Mouse (Mus musculus) gastrocnemius, adult 18-20 months (tissue): ENCODE results near the gene Wars2. TPM values are rescaled to one million over a fixed set of nuclear protein-coding genes. Genes with fewer than 3 reads are reported as not detected.
A peak's percentile ranks its signal among the peaks of the same experiment; 100 is the strongest.

ENCODE experiments used
- DNase-seq: peaks from one replicate; pipeline ENCODE4 v3.0.0; 2021; ENCODE audit warnings: low spot score
- microRNA-seq: library from miRNA; unstranded; fragments of <30 nt; microRNA quantifications from one replicate; pipeline ENCODE4 v1.2.0, GENCODE M21; 2021
- total RNA-seq, 2 experiments: library from RNA; stranded (reverse); gene quantifications; 2 replicates each; pipeline ENCODE4 v1.2.3; 2021

Gene Wars2
- total RNA-seq, 2 experiments from 2014 or later, result 4.4 to 4.9 TPM

DNA sequence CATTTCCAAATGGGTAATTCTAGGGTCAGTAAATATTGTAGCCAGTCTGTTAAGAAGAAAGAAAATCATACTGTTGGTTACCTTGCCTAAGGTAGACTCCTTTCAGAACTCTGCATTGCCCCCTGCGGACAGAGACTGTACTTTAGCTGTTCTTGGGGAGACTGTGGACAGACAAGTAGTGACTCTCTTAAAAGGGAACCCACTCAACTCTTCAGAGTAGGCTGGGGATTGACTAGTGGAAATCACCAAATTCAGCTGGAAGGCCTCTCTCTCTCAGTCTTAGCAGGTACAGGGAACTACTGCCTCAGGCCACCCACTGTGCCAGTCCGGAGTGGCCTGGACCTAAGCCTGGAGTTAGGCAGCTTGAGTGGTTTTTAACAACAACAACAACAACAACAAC, 121.1 kb downstream of the Wars2 start:
- no peak for DNase-seq

GRCm38 (mm10) chr3:99263471-99263903, 122.6 kb downstream of the Wars2 start:
- peak; percentile 58 for DNase-seq

DNA sequence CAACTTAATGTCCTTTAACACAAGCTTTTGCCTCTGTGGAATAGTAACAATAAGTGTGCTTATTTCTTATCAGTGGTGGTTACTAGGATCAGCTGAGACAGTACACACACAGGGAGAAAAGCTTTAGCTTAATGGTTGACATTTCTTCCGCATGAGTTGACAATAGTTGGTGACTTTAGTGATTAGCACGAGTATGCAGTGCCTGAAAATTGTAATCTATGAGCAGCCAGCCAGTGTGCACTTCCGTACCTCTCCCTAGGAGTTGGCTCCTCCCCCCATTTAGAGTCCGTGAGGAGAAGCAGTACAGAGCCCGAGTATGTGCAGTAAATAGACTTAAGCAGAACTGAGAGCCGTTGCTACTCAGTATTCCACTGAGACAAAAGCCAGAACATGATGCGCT, 123.8 kb downstream of the Wars2 start:
- DNase-seq, result no peak

DNA sequence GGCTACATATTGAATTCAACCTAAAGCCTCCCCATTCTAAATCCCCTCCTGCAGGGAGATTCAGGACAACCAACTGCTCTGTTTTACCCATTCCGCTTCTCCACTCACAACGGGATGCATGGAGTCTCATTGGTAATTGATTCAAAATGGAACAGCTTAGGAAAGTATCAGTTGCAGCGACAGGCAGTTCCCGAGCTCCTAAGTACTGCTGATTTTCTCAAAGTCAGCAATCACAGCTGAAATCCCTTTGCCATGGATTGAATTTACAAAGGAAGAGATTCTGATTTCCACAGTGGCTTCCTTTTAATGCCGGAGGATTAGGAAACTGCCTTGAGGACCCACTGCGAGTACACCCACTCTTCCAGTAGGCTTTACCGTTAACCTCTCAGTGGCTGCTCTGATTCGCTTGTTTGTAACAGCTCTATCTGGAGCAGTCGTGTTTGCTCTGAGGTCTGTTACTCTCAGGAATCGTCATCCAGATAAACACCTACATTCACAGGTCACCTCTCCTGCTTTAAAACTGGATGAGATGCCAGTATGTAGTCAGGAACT, 126.0 kb downstream of the Wars2 start:
- no peak for DNase-seq

- DNase-seq, result no peak
These were observed 137.2 kb downstream of the Wars2 start for GRCm38 (mm10) chr3:99277973-99278580.

- no peak for DNase-seq
These were observed 138.8 kb downstream of the Wars2 start for GRCm38 (mm10) chr3:99279718-99280117.

GRCm38 (mm10) chr3:99281453-99281852, 140.6 kb downstream of the Wars2 start:
- no peak for DNase-seq

DNA sequence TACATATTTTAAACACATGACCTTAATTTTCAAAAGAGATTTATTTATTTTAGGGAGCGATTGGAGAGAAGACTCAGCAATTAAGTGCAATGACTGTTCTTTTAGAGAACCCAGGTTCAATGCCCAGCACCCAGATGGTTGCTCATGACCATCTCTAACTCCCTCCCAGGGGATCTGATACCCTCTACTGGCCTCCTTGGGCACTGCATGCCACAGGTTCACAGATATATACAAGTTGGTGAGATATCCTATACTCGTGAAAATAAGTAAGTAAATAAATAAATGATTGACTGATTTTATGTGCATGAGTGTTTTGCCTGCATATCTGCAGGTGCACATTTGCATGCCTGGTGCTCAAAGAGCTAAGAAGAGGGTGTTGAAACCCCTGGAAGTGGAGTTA, 147.4 kb downstream of the Wars2 start:
- DNase-seq, result no peak

Small RNA genes lying within 50 kb of the gene (microRNA-seq; reads per million reads assigned to microRNA genes)
- not detected for gene Mir6481

Other genes starting within 250 kb of the Wars2 start
- under 1 TPM in 1 of 2 experiments, not detected in 1; 0.21 TPM for gene Hao2, start 247.8 kb upstream of the Wars2 start, total RNA-seq
- 100 to 1,000 TPM; 125 to 144 TPM for gene Tbx15, start 99.3 kb downstream of the Wars2 start, total RNA-seq